Mouse (Mus musculus) adrenal gland, postnatal 36 days (tissue): ENCODE results near the gene Khsrp. TPM values are rescaled to one million over a fixed set of nuclear protein-coding genes. Genes with fewer than 3 reads are reported as not detected.
"Not testable (repeated sequence)": the region's sequence is repeated elsewhere in the genome, so short reads cannot be mapped to it uniquely, and the experiment has no call there.

ENCODE experiments used
- DNase-seq, 2 experiments: peaks; one replicate each; pipeline ENCODE4 v3.0.0; 2021; ENCODE audit warnings: mixed read lengths in 1 of 2
- long read RNA-seq, 2 experiments: library from polyadenylated mRNA; stranded (forward); transcript quantifications; one replicate each; pipeline ENCODE4 v2.0.0; 2021; ENCODE audit warnings: borderline sequencing depth in 2 of 2
- total RNA-seq, 2 experiments: library from RNA; stranded (reverse); gene quantifications; 2 replicates each; pipeline ENCODE4 v1.2.3; 2021

The Khsrp gene
- 10 to 100 TPM; 97.1 to 97.2 TPM for total RNA-seq
- long read RNA-seq, experiment 1, partial matches to known transcripts: 8 of 26 reads
- long read RNA-seq, experiment 1, other reads (novel, unspliced or antisense): 13 of 26 reads
- long read RNA-seq, experiment 2, transcript Khsrp-201 (18 exons, 3,978 nt): major isoform, 6 of 9 reads
- long read RNA-seq, experiment 2, partial matches to known transcripts: 0 of 9 reads
- long read RNA-seq, experiment 2, other reads (novel, unspliced or antisense): 2 of 9 reads

GRCm38 (mm10) chr17:57030931-57031660, at the start of gene Khsrp:
Gene Khsrp (minus strand): TSS chr17:57031522.
- DNase-seq: peak; percentile 42 to 68

- DNase-seq: no peak
These were observed 48.6 kb upstream of the Khsrp start for GRCm38 (mm10) chr17:57079919-57080318.

- DNase-seq: no peak
These were observed 47.0 kb upstream of the Khsrp start, which contains the start of gene Dennd1c for GRCm38 (mm10) chr17:57078336-57078735. Gene Dennd1c (minus strand): TSS chr17:57078514.

GRCm38 (mm10) chr17:57076916-57077315, 45.6 kb upstream of the Khsrp start:
- no peak for DNase-seq

GRCm38 (mm10) chr17:57070699-57071098, 39.4 kb upstream of the Khsrp start:
- no peak for DNase-seq

- DNase-seq: no peak
These were observed 39.0 kb upstream of the Khsrp start for GRCm38 (mm10) chr17:57070272-57070671.

GRCm38 (mm10) chr17:57066908-57067307, 35.6 kb upstream of the Khsrp start:
- DNase-seq: no peak

GRCm38 (mm10) chr17:57063031-57063430, 31.7 kb upstream of the Khsrp start:
- no peak for DNase-seq

GRCm38 (mm10) chr17:57062548-57062947, 31.2 kb upstream of the Khsrp start:
- DNase-seq: no peak

- DNase-seq: peak in 1 of 2 experiments; percentile 35
These were observed 30.7 kb upstream of the Khsrp start for GRCm38 (mm10) chr17:57062011-57062521.

GRCm38 (mm10) chr17:57061069-57061468, 29.7 kb upstream of the Khsrp start:
- DNase-seq: peak; percentile 26 to 36

GRCm38 (mm10) chr17:57060231-57060801, 29.0 kb upstream of the Khsrp start:
- DNase-seq: peak; percentile 95

- peak; percentile 75 to 83 for DNase-seq
These were observed 28.2 kb upstream of the Khsrp start, which contains the start of gene Slc25a23 for GRCm38 (mm10) chr17:57059486-57059977. Gene Slc25a23 (minus strand): TSS chr17:57059863.

GRCm38 (mm10) chr17:57058891-57059485, 27.7 kb upstream of the Khsrp start, which contains the start of gene Crb3:
Gene Crb3 (plus strand): TSS chr17:57059105.
- peak; percentile 33 to 62 for DNase-seq

GRCm38 (mm10) chr17:57056246-57056645, 24.9 kb upstream of the Khsrp start:
- no peak for DNase-seq

GRCm38 (mm10) chr17:57051679-57052078, 20.4 kb upstream of the Khsrp start:
- DNase-seq: not testable (repeated sequence)

- DNase-seq: no peak
These were observed 17.5 kb upstream of the Khsrp start for GRCm38 (mm10) chr17:57048816-57049215.

- DNase-seq: no peak
These were observed 16.1 kb upstream of the Khsrp start for GRCm38 (mm10) chr17:57047406-57047805.

- DNase-seq: no peak
These were observed 10.2 kb upstream of the Khsrp start, which contains the start of gene Slc25a41 for GRCm38 (mm10) chr17:57041554-57041953. Gene Slc25a41 (minus strand): TSS chr17:57041654.

GRCm38 (mm10) chr17:57038978-57039377, 7.7 kb upstream of the Khsrp start:
- no peak for DNase-seq

GRCm38 (mm10) chr17:57032854-57033253, 1.5 kb upstream of the Khsrp start:
- no peak for DNase-seq
